Mouse (Mus musculus): Measurements from ENCODE around the gene Gm11627. TPM values are rescaled to one million over a fixed set of nuclear protein-coding genes. Genes with fewer than 3 reads are reported as not detected.

Gm11627 gene
- total RNA-seq, 2 experiments from 2014 or later = not detected

DNA sequence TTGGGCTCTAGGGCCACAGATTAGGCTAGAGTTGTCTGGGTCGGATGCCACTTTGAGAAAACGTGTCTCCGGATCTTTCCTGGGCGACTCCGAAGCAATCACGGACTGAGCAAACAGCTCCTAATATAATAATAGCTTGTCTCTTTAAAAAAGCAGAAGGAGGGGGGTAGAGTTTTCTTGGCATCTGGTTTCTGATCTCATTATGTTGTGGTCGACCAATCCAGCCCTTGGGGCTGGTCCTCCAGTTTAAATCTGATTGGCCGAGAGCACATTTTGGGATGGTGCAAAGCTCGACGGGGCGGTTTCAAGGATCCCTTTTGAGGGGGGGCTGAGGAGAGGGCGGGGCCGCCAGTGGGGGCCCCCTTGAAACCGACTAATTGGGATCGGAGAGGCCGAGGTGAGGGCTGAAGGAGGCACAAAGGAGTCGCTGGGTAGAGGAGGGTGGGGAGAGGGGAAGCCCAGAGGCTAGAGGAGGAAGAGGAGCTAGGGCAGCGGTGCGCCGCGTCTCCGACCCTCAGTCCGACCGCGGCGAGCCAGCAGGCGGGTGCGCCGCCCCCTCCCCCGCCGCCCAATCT is 24.8 kb upstream of the Gm11627 start, which contains the start of gene Fzd2:
Gene Fzd2, plus strand, starts transcription at position 387 of the 575 bp plus-strand sequence.
- no peak for ATAC-seq (replicated peaks; ENCODE audit: low FRiP score, poor library complexity, severe bottlenecking)

DNA sequence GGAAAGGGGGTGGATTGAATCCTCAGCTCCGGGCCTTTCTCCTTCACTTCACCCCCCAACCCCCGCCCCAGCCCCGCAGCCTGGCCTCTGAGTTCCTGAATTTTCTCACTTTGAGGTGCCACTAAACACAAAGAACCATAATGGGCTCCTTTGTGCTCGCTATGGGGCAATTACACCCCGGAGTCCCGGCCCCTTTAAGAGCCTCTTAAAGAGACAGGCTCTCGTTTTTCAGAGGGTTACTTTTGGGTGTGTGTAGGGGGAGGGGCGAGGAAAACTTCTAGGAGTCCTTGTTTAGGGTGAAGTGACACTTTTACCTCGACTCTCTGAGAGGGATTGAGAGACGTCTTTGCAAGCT is 24.2 kb upstream of the Gm11627 start:
- ATAC-seq (replicated peaks; ENCODE audit: low FRiP score, poor library complexity, severe bottlenecking) = no peak

DNA sequence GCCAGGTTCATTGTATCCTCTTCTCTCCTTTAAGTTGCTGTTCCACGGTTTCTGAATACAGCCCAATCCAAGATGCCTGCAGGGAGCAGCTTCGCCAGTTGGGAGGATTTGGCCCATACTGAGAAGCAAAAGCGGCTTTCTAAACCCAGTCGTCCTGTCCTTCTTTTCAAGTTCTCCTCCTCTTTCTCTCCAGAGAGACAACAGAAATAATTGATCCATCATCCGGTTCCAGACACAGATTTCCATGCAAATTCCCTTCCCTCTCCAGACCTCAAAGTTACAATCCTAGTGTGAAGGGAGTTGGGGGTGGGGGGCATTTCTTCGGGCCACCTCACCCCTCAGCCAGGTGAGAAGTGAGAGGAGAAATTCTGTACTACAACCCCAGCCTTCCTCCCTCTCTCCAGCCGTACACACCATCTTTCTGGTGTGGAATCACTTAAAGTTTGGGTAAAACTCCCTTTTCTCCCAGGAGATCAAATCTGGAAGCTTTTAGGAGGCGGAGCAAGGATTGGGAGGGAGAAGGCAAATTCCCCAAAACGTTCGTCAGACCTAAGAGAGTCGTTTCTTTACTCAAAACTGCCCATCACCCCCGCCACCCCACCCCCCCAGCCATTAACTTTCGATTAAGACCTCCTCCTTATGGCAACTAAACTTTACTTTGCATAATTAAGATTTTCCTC is 23.7 kb upstream of the Gm11627 start:
- ATAC-seq (replicated peaks; ENCODE audit: low FRiP score, poor library complexity, severe bottlenecking) = no peak

DNA sequence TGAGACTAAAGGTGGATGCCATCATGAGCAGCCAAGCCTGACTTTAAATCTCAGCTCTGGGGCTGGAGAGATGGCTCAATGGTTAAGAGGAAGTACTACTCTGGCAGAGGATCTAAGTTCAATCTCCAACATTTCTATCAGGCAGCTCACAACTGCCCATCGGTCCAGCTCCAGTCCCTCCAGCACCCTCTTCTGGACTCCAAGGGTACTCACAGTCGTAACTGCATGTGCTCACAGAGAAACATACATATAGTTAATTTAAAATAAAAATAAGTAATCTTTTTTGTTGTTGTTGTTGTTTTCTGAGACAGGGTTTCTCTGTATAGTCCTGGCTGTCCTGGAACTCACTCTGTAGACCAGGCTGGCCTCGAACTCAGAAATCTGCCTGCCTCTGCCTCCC is 20.7 kb upstream of the Gm11627 start:
- no peak for ATAC-seq (replicated peaks; ENCODE audit: low FRiP score, poor library complexity, severe bottlenecking)

DNA sequence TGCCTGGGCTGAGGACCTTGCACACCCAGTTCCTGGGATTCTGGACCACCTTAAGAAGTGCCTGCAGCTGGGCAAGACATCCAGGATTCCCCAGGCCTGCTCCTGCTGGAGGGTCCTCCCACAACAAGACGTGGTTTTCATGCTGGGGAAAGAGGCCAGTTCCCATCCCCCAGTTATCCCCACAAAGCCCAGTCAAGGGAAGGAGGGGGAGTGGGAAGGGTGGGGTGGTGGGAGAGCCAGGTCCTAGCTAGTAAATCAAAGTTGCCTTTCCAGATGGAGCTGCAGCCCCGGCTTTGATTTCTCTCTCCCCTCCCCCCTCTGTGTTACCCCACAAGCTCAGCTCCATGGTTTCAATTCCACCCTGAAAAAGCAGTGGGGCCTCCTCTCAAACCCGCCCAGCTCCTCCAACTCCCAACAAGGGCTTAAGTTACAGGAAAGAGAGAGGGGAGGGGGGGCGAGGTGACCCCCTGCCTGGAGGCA is 16.1 kb upstream of the Gm11627 start:
- ATAC-seq (replicated peaks; ENCODE audit: low FRiP score, poor library complexity, severe bottlenecking) = no peak

DNA sequence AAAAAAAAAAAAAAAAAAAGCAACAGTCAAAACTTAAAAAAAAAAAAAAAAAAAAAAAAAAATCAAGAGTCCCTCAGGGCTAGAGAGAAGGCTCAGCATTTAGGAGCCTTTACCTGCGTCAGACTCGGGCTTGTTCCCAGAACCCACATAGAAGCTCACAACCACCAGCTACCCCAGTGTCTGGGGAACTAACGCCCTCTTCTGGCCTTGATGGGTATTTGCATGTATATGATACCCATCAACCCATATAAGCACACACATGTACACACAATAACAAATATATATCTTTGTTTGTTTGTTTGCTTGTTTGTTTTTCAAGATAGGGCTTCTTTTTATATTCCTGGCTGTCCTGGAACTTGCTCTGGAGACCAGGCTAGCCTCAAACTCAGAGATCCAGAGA is 8.3 kb upstream of the Gm11627 start:
- ATAC-seq (replicated peaks; ENCODE audit: low FRiP score, poor library complexity, severe bottlenecking) = no peak

DNA sequence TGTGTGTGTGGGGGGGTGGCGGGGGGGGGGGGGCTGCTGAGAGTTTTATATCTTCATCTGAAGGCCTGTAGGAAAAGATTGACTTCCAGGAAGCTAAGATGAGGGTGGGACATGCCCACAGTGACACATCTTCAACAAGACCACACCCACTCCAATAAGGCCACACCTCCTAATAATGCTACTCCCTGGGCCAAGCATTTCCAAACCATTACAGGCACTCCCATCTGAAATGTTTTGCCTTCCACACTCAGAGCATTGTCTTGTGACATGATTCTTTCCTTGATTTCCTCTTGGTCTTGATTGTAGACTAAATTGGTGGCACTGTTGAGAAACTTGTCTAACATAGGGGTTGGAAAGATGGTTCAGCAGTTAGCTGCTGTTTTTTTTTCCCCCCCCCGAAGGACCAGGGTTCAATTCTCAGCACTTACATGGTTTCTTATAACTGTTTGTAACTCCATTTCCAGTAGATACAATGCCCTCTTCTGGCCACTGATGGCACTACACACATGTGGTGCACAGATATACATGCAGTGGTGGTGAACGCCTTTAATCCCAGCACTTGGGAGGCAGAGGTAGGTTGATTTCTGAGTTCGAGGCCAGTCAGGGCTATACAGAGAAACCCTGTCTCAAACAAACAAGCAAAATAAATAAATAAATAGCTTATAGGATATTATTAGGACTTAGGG is 7.3 kb upstream of the Gm11627 start:
- no peak for ATAC-seq (replicated peaks; ENCODE audit: low FRiP score, poor library complexity, severe bottlenecking)

DNA sequence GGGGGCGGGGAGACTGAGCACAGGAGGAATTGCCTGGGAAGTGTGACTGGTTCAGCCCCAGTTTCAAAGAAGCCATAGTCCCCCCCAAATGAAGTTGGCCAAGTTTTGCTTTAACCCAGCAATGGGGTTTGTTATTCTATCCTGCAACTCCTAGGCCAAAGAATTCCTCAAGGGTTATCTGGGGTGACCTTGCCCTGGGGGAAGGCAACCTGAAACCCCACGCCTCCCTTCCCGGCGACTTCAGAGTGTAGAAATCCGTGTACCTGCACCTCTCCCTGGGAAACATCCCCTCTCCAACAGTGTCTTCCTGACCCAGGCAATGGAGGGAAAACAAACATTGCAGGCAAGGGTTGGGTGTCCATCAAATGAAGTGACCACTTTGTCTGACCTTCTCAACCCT is 3.5 kb upstream of the Gm11627 start:
- no peak for ATAC-seq (replicated peaks; ENCODE audit: low FRiP score, poor library complexity, severe bottlenecking)

DNA sequence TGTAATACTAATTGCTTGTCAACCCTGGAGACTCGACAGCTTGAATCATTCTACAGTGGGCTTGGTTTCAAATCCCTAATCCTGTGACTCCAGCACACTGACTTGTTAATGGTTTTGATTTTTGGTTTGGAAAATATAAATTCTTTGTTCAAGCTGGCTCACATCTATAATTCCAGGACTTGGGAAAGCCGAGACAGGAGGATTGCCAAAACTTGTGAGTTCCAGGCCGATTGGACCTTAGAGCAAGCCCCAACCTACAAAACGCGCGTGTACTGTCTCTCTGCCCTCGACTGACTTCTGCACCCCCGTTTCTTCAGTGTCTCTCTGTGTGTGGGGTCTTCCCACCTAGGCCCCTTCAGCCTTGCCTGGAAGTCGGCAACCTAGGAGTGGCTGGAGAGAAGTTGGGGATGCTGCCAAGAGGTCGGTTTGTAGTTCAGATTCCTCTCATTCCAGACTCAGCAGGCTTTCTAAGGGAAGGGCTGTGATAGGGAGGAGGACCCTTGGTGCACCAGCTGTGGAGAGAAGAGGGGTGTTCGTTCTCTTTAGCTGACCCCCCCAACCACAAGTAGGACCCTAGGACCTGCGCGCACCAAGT is 2.9 kb upstream of the Gm11627 start:
- ATAC-seq (replicated peaks; ENCODE audit: low FRiP score, poor library complexity, severe bottlenecking) = no peak

DNA sequence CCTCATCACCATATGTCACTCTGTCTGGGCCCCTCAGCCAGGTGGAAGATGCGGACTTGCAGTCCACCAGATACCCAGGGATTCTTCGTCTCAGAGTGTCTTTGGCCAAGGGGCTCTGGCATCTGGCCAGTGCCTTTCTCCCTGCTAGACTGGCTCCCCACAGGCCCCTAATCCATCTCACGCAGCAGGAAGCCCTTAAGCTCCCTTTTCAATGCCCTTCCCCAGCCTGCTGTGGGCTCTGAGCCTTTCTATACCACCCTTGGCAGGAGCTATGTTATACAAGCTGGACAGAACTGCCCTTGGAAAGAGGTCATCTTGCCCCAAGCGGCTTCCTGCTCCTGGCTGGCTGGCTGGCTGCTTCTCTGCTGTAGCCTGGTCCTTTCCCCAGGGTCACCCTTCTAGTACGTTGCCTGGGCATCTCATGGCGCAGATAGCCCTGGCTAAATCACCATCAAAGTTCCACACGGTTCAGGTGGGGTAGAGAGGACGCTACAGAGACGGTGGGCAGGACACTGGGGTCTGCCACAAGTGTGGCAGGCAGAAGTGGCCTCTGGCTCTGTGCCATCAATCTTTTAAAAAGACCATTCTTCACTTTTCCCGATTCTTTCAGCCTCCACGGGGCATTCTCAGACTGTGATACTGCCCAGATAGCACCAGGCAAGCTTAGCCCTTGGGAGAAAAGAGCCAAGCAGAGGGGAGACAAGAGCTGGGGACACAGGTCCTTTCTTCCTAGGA is 2.2 kb upstream of the Gm11627 start:
- no peak for ATAC-seq (replicated peaks; ENCODE audit: low FRiP score, poor library complexity, severe bottlenecking)

DNA sequence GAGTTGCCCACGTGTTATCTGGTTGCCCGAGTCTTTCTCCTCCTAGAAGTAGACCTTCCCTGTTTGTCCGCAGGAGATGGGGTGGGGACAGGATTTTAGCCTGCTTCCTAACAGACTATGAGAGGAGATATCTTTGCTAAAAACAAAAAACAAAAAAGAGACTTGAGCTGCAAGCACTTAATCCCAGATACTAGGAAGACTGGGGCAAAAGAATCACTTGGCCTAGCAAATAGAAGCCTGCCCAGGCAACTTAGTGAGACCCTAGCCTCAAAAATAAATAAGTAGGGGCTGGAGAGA is 721 bp upstream of the Gm11627 start:
- no peak for ATAC-seq (replicated peaks; ENCODE audit: low FRiP score, poor library complexity, severe bottlenecking)

DNA sequence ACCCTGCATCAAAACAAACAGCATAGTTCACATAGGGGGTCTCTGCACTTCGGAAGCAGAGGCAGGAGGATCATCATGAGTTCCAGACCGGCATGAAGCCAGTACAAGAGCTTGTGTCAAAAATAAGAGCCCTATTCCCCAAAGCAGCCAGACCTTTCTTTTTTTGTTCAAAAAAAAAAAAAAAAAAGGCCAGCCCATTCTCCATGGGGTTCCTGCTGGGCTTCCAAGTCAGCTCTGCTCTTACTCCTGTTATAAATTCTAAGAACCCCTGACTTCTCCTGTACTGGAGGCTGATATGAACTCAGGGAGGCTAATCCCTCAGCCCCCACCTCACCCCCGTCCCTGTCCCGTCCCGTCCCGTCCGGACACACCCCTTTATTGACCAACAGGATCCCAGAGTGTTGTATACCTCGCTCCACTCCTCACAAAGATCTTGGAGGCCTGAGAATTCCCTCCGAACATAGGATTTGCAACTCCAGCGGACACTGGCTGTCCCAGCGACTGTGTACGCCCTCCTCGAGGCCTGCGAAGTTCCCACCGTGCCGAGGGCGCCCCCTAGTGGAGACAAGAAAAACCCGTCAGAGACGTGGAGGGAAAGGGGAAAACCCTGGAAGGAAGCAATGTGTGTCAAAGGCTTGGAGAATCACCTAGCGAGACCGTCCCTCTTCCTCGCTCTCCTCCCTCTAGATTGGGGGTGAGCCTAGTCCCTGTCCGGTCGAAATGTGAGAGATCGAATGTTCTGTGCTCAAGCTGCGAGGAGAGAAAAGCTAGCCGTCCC is 731 bp downstream of the Gm11627 start:
- ATAC-seq (replicated peaks; ENCODE audit: low FRiP score, poor library complexity, severe bottlenecking) = peak; percentile 81

DNA sequence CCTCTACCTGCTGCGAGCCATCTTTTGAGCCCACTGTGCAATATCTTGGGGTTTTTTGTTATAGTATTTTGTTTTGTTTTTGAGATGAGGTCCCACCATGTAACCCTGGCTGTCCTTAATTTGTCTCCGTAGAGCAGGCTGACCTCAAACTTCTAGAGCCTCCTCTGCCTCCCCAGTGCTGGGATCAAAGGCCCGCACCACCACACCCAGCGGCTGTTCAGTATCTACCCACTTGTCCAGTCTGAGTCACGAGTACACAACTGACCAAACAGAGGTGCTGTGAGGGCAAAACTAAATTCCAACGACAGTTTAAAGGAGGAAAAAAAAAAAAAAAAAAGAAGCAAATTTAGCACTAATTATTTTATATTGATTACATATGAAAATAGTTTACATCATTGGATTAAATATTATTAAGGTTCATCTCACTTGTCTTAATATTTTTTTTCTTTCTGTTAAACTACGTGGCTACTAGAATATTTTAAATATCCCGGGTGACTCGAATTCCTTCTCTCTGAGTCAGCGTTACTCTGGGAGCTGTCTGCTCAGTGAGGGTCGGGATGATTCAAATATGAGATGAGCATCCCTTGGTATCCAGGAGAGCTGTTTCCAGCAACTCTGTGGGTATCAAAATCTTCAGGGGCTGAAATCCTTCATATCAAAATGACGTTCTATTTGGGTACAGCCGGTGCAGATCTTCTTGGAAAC is 3.1 kb downstream of the Gm11627 start:
- no peak for ATAC-seq (replicated peaks; ENCODE audit: low FRiP score, poor library complexity, severe bottlenecking)

DNA sequence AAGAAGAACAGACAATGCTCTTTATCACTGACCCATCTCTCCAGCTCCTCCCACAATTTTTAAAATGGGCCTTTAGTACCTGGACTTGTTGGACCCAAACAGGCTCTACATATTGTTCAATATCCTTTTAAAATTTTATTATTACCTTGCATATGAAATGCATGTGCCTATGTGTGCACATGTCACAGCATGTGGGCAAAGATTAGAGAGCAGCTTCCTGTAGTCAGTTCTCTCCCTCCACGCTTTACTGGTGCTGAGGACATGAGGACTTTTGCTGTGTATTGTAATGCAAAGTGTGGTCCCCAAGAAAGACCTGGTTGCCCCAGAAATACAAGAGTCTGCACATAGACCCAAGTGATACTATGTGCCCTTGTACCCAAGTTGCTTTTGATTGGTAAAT is 4.2 kb downstream of the Gm11627 start:
- ATAC-seq (replicated peaks; ENCODE audit: low FRiP score, poor library complexity, severe bottlenecking) = no peak

DNA sequence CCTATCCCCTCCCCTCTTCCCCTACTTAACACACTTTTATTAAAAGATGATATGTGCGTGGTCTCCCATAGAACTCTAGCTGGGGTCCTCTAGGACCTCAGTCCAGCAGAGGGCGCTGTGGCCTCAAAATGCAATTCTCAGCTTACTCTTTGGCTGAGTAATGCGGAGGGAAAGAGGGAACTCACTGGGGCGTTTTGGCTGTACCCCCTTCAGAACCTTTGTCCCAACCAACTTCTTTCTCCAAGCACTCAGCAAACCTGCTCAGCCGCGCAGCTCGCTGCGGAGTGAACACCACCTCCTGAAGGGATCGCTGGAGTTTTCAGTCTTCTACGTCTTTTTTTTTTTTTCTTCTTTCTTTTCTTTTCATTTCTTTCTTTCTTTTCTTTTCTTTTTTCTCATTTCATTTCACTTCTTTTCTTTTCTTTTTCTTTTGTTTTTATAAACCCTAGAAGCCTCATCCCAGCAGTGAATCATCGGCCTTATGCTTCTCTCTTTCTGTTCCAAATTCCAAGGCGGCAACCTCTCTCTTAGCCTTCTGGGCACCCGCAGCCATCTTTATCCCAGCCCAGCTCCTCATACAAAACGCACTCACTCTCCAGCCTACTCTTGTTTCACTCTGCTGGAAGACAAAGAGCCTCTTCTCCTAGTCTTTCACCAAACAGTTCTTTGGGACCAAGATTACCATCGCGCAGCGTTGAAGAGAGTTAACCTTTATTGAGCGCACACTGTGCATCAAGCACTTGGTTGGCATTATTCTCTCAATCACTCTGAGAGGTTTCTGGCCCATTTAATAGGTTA is 6.2 kb downstream of the Gm11627 start:
- peak; percentile 83 for ATAC-seq (replicated peaks; ENCODE audit: low FRiP score, poor library complexity, severe bottlenecking)

DNA sequence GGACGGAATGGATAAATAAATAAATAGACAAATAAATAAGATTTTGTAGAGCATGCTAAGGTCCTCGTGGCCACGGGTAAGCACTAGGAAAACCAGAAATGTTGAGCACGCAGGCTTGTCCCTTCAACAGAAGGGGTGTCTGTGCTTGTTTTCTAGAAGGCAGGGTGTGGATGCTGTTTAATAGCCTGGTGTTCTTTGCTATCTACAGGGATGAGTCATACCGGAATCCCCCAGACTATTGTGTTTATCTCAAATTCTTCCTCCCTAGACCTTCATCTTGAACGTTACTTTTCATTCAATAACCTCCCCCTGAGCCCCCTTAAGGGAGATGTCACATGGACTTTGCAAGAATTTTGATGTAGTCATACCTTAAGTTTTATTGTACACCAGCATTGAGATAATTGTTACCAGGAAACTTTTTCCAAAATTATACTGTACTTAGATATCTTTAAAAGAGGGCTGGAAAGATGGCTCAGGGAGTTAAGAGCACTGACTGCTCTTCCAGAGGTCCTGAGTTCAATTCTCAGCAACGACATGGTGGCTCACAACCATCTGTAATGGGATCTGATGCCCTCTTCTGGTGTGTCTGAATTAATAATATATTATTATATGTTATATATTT is 10.4 kb downstream of the Gm11627 start:
- ATAC-seq (replicated peaks; ENCODE audit: low FRiP score, poor library complexity, severe bottlenecking) = no peak

DNA sequence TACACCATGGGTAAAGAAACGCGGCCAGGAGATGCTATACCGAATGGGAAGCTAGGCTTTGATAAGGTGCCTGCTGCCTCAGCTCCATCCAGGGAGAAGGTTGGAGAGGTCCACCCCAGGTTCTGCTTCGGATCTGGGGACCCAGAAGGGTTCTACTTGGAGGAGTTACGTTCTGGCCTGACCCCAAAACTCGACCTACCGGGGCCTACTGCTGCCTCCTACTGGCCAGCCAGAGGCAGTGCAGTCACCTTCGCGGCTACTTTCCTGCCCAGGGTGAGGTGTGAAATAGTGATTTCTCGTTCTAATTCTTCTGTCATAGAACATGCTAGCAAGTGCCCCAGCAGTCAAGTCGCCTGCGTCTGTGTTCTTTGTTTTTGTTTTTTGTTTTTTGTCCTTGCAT is 11.1 kb downstream of the Gm11627 start:
- peak; percentile 68 for ATAC-seq (replicated peaks; ENCODE audit: low FRiP score, poor library complexity, severe bottlenecking)

DNA sequence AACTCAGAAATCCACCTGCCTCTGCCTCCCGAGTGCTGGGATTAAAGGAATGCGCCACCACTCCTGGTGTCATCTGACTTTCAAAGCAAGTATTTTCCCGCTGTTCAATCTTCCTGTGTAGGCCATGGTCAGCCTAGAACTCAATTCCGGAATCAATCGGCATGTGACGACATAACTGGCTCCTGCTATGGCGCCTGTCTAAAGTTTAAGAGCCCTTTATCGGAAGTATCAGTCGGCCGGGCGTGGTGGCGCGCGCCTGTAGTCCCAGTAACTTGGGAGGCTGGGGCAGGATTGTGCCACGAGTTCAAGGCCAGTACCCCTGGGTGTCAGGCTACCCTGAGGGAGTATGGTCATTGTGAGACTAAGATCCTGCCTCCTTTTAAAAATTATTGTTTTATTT is 11.5 kb downstream of the Gm11627 start:
- no peak for ATAC-seq (replicated peaks; ENCODE audit: low FRiP score, poor library complexity, severe bottlenecking)

Measured in erythroblast, adult 5-6 weeks (primary cell).